Mouse (Mus musculus) cerebellum, postnatal 4 days (tissue): ENCODE measurements around the gene S100a4.
A peak's percentile ranks its signal among the peaks of the same experiment; 100 is the strongest.

ENCODE experiments used
- DNase-seq, 2 experiments: peaks; one replicate each; pipeline ENCODE4 v3.0.0; 2022; ENCODE audit warnings: low spot score in 2 of 2, mixed read lengths in 1 of 2

S100a4 gene

DNA sequence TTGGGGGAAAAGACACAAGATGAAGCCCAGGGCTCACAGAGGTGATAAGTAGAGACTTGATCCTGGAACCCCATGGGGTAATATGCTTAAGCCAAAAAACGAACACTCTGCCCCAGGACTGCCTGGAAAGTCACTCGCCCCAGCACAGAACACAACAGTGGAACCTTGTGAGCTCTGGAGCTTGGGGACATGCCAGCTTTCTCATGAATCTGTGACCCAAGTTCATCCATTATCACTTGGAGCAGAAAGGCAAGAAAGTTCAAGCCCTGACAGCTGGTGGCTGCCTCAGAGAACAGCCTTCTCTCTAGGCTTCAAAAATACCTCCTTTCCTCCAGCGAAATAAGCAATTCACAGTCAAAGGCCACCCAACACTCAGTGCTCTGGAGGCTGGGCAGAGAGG, 4.2 kb upstream of the S100a4 start:
- DNase-seq, result no peak

DNA sequence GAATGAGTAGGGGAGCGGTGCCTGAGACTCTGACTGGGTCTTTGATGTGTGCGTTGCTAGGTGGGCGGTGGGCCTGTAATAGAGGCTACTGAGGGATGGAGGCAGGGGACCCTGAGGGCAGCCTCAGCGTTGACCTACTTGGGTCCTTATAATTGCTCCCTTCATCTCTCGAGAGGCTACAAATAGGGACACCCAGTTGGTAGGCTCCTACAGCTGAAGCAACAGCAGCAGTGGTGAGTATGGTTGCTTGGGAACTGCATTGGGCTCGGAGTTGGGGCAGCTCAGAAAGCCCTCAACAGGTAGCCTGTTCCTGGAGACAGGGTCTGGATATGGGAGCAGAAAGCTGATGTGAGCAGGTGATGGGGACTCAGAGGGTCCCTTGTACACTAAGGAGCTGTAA, 3.5 kb upstream of the S100a4 start:
- DNase-seq, result no peak

DNA sequence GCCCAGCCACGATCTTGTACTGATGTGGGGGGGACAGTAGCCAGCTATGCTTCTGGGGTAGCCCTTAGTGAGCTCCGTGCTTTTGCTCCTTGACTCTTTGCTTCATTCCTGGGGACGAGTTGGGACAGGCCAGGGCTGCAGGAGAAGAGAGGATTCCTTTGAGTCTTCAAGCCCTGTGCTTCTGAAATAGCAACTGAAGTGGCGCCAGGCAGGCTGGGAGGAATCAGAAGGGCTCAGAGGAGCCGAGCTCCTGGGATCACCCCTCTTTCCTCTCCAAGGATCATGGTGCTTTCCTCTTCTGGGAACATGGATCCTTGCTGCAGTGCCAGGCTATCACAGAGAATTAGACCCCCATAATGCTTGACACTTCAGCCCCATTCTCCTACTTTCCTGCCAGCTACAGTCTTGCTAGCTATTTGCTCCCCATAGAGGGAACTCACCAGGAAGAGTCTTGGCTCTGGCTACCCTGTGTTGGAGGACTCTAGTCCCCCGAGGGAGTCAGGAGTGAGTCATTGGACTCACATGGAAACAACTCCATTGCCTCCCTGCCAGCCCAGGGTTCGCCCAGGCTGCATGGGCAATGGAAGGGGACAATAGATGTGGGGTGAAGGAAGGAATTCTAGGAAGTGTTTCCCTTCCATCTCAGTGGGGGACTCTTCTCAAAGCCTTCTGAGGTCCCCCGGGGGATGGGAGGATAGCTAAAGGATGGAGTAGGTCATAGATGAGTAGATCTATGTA, 2.9 kb upstream of the S100a4 start:
- DNase-seq, result no peak

DNA sequence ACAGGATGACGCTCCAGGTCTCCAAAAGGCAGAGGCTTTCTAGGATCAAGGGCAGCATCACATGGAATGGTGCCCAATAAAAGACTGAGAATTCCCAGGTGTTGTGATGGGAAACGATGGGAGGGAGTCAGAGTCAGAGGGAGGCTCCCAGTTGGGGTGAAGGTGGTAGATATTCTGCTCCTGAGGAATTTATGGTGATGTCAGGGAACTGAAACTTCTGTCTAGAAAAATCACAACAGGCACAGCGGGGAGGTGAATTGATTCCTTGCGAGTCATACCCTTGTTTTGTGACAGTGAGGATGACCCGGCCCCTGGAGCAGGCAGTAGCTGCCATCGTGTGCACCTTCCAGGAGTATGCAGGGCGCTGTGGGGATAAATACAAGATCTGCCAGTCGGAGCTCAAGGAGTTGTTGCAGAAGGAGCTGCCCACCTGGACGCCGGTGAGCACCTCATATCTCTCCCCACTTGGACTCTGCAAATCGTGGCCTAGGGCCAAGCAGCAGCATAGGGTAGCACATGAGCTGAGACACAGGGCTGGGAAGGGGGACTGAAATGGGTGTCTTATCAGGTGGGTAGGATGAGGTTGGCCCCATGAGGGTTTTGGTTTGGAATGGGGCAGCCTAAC, 2.0 kb upstream of the S100a4 start, which contains the start of gene Gm42674:
TSS of gene Gm42674 (plus strand) at position 419 of the 625 bp plus-strand sequence.
- no peak for DNase-seq

DNA sequence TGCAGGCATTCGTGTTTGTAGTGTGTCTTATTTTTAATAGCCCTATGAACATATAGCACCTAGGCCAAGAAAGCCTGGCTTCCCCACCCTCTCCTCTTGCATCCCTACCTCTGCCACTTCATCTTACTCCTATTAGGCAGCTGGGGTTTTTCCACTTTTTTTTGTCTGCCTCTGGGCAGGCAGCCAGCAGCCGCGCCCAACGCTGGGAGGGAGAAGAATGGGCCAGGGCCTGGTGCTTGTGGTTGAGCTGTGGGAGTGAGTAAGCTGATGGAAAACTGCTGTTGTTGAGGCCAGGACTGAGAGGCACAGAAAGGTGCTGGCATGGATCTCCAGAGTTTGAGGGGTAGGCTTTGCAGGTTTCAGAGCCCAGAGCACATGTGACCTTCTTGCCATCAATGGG, 845 bp downstream of the S100a4 start:
- peak in 1 of 2 experiments; percentile 24 for DNase-seq

DNA sequence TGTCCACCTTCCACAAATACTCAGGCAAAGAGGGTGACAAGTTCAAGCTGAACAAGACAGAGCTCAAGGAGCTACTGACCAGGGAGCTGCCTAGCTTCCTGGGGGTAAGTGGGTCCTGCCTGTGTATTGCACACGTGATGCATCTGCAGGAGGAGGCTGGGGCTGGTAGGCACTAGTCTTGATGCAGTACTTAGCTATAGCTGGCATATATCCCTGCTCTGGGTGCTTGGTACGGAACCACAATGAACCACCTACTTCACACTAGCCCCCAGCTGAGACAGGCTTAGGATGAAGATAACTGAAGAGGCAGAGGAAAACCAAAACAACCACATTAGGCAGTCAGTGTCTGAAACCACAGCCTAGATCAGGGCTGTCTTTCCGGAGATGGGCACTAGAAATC, 1.5 kb downstream of the S100a4 start:
- no peak for DNase-seq

DNA sequence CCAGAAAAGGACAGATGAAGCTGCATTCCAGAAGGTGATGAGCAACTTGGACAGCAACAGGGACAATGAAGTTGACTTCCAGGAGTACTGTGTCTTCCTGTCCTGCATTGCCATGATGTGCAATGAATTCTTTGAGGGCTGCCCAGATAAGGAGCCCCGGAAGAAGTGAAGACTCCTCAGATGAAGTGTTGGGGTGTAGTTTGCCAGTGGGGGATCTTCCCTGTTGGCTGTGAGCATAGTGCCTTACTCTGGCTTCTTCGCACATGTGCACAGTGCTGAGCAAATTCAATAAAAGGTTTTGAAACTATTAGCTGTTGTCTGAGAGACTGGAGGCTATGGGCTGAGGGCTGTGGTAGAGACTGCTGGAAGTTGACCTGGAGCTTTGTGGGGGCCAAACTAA, 2.2 kb downstream of the S100a4 start:
- no peak for DNase-seq

DNA sequence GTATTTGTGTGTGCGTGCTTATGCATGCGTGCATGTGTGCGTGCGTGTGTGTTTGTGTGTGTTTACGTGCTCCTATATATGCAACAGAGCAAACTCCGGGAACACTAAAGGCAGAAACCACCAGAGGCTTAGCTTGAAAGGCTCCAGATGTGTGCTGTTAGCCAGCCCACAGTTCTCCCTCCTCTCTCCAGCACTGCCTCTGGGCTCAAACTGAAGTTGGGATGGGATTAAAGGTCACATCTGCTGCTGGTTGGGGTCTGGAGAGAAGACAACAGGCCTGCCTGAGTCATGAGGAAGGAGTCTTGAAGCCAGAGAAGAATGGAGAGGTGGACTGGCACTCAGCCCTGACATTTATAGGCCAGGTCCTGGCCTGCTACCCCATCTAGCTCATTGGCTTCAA, 2.6 kb downstream of the S100a4 start:
- no peak for DNase-seq

DNA sequence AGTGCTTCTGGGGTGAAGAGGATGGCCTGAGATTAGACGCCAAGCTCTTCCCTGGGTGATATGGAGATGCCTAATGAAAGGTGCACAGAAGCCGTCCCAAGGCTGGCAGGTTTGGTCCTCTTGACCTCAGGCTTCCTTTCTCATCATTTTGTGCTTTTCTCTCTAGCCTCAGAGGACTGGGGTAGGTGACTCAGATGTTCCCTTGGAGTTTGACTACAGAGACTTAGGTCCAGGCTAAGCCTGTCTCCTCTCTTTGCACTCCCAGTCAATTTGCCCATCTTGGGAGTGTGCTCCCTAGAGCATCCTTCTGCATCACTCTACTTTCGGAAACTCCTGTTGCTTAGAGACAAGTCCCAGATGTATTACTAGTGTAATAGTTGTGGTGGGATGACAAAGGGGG, 3.8 kb downstream of the S100a4 start:
- DNase-seq, result no peak

DNA sequence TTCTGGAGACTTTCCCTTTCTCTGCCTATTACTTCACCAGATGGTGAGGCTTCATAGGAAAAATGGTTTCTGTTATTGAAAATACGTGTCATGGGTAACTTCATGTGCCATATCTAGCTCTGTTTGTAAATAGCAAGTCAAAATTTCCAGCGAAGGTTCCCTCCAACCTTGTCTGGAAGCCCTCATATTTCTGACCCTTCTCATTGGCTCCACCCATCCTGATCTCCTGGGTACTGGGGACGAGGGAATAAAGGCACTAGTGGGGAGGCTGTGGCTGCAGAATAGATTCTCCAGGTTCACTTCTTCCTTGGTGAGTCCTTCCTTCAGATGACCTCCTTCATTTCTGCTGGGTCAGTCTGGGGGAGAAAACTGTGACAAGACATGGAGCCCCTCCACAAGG, 4.7 kb downstream of the S100a4 start, which contains the start of gene S100a5:
TSS of gene S100a5 (plus strand) at position 301 of the 400 bp plus-strand sequence.
- no peak for DNase-seq

DNA sequence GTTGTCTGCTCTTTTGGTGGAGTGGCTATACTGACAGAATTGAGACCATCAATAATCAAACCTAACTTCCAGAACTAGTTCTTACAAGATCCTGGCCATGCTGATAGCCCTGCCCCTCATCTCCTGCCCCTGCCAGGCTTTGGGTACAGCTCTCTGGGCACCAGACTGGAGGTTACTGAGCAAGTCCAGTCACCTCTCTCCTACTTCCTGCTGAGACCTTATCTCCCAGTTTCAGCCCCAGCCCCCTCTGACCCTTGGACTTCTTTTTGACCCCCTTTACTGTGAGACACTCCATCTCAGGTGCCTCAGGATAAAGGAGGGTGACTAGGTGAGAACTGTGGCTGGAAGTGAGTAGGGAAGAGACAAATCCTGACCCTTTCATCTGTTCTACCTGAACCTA, 5.5 kb downstream of the S100a4 start:
- no peak for DNase-seq

DNA sequence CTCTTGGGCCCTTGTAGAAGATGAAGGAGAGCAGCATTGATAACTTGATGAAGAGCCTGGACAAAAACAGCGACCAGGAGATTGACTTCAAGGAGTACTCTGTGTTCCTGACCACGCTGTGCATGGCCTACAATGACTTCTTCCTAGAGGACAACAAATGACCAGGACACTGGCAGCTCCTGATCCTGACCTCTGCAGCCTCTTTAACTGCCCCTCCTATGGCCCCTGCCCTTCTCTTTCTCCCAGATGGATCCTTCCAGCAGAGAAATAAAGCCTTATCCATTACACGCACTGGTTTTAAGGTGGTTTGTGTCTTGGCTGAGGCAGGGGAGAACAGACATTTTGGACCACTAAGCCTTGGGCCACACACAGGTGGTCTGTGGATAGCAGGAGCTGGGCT, 7.9 kb downstream of the S100a4 start:
- no peak for DNase-seq

DNA sequence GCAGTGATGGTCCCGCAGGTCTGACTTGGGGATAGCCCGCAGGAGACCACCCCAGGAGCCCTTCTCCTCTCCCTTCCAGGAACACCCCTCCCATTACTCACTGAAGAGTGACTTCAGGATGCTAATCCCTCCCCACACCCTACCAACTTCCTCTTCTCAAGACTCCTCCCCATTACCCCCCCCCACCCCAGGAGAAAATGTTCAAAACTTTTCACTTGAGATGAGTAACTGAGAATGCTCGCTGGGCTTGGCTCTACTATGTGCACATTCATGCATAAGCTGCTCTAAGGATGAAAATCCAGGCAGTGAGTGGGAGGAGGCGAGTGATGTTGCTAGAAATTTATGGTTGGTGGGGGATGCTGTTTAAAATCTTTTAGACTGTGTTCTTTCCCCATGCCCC, 8.5 kb downstream of the S100a4 start:
- DNase-seq, result no peak

DNA sequence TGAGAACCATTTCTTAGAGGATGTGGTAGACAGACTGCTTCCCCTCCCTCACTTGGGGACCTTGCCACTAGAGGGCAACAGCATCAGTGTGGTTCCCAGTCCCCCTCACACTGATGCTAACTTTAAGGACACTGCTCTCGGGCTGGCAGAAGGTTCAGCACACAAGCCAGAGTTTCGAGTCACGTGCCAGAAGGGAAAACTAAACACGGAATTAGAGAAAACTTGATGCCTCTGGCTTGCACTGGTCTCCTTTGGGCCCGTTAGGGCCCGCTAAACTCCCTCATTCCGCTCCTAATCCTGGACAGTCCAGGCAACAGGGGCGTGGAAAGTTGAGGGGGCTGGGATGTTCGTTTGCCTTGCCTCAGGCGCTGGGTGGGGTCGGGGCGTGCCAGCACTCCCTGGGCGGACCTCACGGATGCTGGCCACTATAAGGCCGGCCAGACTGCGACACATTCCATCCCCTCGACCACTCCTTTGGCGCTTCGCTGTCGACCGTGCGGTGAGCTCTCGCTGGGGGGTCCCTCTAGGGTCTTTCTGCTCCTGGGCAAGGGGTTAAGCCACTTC, 9.2 kb downstream of the S100a4 start, which contains the start of gene S100a6:
TSS of gene S100a6 (plus strand) at position 155 of the 564 bp plus-strand sequence.
- peak in 1 of 2 experiments; percentile 42 for DNase-seq

DNA sequence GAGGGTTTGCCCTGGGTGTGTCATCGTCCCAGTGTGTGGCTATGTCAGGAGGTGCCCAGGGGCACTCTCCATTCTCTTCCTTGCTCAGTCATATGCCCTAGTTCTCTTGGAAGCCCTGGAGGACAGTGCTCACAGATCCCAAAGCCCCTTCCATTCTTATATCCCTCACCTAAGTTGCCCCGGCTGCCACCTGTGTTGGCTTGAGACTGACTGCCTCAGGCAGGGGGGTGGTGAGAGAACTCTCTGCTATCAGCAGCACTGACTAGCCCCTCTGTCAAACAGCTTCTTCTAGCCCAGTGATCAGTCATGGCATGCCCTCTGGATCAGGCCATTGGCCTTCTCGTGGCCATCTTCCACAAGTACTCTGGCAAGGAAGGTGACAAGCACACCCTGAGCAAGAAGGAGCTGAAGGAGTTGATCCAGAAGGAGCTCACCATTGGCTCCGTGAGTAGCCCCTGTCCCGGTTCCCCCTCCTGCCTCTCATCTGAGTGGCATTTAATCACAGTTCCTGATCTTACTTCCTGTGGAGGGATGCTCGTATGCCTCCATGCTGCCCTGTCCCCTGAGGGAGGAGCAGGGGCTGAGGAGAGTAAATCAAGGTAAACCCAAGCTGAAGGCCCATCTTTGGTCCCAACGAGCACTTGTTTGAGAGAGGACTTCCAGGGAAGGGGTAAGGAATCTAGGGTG, 10.0 kb downstream of the S100a4 start:
- DNase-seq, result no peak

DNA sequence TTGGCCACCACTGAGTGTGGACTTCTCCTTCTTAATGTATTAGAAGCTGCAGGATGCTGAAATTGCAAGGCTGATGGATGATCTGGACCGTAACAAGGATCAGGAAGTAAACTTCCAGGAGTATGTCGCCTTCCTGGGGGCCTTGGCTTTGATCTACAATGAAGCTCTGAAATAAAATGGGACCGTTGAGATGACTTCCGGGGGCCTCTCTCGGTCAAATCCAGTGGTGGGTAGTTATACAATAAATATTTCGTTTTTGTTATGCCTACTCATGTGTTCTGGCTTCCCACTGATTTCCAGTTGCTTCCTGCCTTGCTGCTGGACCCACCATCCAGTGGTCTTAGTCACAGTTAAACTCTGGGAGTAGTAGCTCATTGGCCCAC, 10.6 kb downstream of the S100a4 start:
- DNase-seq, result no peak

DNA sequence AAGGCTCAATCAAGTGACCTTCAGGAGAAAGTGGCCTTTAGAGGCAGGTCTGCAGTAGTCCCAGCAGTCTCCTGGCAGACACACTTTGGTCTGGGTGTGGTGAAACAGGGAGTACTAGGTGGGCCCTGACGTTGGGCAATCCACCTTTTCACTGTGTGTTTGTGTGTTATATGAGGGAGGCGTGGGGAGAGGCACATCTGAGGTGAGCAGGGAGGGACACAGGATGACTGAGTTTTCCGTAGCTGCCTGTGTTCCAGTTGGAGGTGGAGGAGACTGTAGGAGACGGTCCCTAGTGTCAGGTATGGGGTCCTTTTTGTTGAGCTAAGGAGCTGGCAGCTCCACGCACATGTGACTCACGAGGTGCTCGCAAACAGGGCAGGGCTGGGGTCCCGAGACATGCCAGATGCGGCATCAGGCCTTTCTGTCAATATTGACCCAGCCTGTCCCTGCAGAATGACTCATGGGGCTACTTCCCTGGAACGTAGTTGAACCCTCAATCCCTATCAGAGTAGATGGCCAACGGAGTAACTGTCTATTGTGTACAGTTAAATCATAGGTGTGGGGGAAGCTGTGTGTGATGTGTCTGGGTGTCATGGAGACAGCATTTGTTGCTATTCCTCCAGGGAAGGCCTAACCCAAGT, 11.2 kb downstream of the S100a4 start:
- DNase-seq, result no peak

DNA sequence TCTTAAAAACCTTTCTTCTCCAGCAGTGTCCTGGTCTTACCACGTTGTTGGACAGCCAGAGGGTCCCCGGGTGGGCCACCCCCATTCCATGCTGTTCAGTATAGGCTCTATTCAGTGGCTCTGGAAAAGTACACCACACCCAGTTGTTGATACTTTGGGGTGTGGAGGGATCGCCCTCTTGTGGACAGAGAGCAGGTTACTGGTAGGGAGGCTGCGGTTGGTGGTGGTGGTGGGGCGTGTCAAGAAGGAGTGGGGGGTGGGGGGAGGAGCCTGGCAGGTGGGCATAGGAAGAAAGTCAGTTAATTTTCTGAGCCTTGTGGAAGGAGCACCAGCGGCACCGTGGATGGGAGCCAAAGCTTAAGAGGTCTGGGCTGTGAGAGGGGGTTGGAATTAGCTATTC, 11.8 kb downstream of the S100a4 start:
- DNase-seq, result peak in 1 of 2 experiments; percentile 55

DNA sequence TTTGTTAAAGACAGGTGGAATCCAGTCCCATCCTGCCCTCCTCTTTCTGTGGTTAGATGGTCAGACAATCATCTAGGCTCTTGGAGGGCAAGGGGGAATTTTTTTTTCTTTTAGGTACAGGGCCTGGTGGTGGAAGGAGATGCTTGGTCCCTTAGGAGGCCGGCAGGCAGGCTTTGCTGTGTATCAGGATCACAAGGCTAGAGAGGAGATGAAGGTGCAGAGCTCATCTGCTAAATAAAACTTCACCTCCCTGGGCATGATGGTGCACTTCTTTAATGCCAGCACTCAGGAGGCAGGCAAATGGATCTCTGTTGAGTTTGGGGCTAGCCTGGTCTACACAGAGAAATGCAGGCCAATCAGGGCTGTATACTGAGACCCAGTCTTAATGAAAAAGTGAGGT, 12.3 kb downstream of the S100a4 start:
- DNase-seq, result no peak

DNA sequence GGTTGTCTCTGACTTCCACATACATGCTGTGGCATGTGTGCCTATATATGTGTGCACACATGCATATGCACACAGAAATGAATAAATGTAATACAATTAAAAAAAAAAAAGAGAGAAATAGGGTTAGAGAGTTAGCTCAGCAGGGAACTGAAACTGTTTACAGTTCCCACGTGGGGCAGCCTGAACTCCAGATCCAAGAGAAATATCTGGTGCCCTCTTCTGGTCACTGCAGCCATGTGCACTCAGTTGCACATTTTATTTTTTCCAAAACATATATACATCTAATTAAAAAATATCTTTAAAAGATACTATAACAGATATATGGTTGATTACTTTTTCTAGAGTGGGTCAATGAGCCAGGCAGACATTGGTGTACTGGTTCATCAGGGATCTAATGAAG, 14.0 kb downstream of the S100a4 start:
- no peak for DNase-seq

DNA sequence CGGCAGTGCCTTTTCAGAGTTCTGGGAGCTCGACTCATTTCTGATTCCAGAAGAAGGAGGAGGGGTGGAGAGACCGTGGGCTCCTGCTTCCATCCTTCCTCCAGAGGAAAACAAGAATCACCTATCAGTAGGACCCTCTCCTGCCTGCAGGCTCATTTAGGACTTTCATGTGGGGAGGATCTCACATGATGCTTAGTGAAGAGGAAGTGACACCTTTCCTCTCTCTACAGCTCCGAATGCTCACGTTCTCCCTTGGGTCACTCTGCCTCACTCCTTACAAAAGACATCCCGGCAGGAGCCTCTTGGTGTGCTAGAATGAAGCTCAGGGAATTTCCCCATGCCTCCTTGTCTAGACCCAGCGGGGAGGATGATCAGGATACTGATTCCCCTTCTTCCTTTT, 18.0 kb downstream of the S100a4 start:
- DNase-seq, result no peak
